Mouse (Mus musculus): ENCODE results near the gene Skiv2l. TPM values are rescaled to one million over a fixed set of nuclear protein-coding genes. Genes with fewer than 3 reads are reported as not detected.

The Skiv2l gene
- polyA plus RNA-seq, 1 experiment = 38.4 TPM

DNA sequence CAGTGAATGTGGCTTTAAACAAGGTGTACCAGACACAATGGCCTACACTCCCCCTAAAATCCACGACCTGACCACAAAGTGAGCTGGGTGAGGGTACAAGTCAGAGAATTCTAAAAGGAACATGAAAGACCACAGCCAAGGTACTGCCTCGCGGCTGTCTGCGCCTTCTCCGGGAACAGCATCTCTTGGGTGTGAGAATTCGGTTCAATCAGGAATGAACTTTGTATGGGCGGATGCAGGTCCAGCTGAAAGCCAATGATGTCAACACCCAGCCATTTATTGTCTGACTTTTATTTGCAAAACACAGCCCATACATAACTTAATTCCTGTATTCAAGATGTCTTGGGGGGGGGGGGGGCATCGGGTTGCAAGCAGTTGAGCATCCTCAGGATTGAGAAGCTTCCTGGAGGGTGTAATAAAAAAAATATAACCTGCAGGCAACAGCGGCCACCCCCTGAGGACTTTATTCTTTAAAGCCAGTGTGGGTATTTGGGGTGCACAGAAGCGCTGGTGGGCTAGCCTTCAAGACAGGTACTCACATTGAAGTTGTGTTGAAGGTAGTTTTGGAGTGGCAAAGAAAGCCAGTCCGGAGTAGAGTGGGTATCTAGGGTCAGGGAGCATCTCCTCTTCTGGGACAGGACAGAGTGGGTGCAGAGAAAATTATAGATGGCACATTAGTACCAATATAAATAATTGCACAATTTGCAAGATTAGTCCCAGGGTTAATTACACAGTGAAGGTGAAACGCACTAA, 43.2 kb upstream of the Skiv2l start:
- peak overlapping the region; percentile 48 for H3ac ChIP-seq (ENCODE audit: control insufficient read depth, insufficient read length)
- peak overlapping the region; percentile 29 for H3K4me3 ChIP-seq
- no peaks in the 10 kb centered on the region for H3K36me3 ChIP-seq (ENCODE audit: control insufficient read depth, insufficient read depth)
- TF ChIP-seq E2F4 (IDR thresholded peaks at IDR 0.05; ENCODE audit: insufficient read depth) (no peak), CEBPB (IDR thresholded peaks at IDR 0.05; ENCODE audit: insufficient read depth, poor library complexity, severe bottlenecking) (no peak), SRF (IDR thresholded peaks at IDR 0.05; ENCODE audit: control insufficient read depth, insufficient read length, low read depth) (no peak), TCF3 (IDR thresholded peaks at IDR 0.05; ENCODE audit: insufficient read length, low read depth) (no peak), MYOG (IDR thresholded peaks at IDR 0.05; ENCODE audit: control insufficient read depth in 1 of 3, insufficient read depth in 1 of 3, insufficient read length in 2 of 3, low read depth in 2 of 3) (no peak), MYOD1 (IDR thresholded peaks at IDR 0.05; ENCODE audit: control insufficient read depth in 1 of 3, insufficient read length in 2 of 3, low read depth in 2 of 3) (no peak)
- no peaks in the 10 kb centered on the region for H3K79me2 ChIP-seq (ENCODE audit: control insufficient read depth, insufficient read depth)
- H3K4me2 ChIP-seq (ENCODE audit: low read depth) = peak overlapping the region; percentile 66
- no peaks in the 10 kb centered on the region for H3K27me3 ChIP-seq (ENCODE audit: control insufficient read depth, insufficient read depth, insufficient read length)

DNA sequence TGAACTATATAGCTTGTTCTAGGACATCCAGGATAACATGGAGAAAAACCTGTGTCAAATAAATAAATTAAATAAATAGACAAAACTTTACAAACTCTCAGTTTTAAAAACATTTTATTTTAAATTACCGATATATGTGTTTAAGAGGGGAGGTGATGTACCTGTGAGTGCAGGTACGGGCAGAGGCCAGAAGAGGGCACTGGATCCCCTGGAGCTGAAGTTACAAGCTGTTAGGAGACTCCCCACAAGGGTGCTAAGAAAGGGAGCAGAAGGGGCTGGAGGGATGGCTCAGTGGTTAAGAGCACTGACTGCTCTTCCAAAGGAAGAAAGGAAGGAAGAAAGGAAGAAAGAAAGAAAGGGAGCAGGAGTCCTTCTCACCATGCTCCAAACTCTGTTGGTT, 41.4 kb upstream of the Skiv2l start:
- H3K36me3 ChIP-seq (ENCODE audit: control insufficient read depth, insufficient read depth) = no peaks in the 10 kb centered on the region
- H3ac ChIP-seq (ENCODE audit: control insufficient read depth, insufficient read length) = no peak overlapping the region
- H3K4me3 ChIP-seq = no peak overlapping the region
- H3K27me3 ChIP-seq (ENCODE audit: control insufficient read depth, insufficient read depth, insufficient read length) = no peaks in the 10 kb centered on the region
- no peak overlapping the region for H3K4me2 ChIP-seq (ENCODE audit: low read depth)
- TF ChIP-seq REST (IDR thresholded peaks at IDR 0.05; ENCODE audit: insufficient read depth, insufficient read length) = no peak
- no peaks in the 10 kb centered on the region for H3K79me2 ChIP-seq (ENCODE audit: control insufficient read depth, insufficient read depth)

DNA sequence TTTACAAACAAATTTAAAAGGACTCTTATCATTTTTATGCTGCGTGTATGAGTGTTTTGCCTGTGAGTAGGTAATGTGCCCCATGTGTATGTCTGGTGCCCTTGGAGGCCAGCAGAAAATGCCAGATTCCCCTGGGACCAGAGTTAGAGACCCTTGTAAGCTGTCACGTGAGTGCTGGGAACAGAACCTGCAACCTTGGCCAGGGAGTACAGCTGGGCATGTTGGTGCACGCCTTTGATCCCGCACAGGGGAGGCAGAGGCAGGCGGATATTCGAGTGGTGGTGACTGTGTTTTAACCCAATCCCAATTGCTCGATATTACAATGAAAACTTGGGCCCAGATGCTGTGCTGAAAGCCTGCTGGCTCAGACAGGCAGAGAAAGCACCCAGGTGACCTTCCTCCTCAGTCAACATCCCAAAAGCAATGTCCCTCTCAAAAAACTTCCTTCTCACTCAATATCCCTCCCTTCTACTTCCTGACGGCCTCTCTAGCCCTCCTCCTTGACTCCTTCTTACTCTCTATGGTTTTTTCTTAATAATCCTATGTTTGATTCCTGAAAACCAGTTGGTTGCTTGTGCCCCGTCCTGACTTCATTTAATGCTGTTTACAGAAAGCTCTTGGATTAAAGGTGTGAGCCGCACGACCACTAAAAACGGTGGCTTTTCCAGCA, 40.2 kb upstream of the Skiv2l start:
- H3K4me2 ChIP-seq (ENCODE audit: low read depth) = no peak overlapping the region
- TF ChIP-seq TCF3 (IDR thresholded peaks at IDR 0.05; ENCODE audit: insufficient read length, low read depth) = no peak
- TF ChIP-seq MYOG (IDR thresholded peaks at IDR 0.05; ENCODE audit: control insufficient read depth in 1 of 3, insufficient read depth in 1 of 3, insufficient read length in 2 of 3, low read depth in 2 of 3) = no peak
- TF ChIP-seq POLR2AphosphoS2 (IDR thresholded peaks at IDR 0.05; ENCODE audit: insufficient read length, low read depth) = no peak
- no peak for TF ChIP-seq MYOD1 (IDR thresholded peaks at IDR 0.05; ENCODE audit: control insufficient read depth in 1 of 3, insufficient read length in 2 of 3, low read depth in 2 of 3)
- no peak for TF ChIP-seq CEBPB (IDR thresholded peaks at IDR 0.05; ENCODE audit: insufficient read depth, poor library complexity, severe bottlenecking)
- TF ChIP-seq MAX (IDR thresholded peaks at IDR 0.05; ENCODE audit: low read depth) = no peak
- no peaks in the 10 kb centered on the region for H3K27me3 ChIP-seq (ENCODE audit: control insufficient read depth, insufficient read depth, insufficient read length)
- H3K36me3 ChIP-seq (ENCODE audit: control insufficient read depth, insufficient read depth) = no peaks in the 10 kb centered on the region
- no peak overlapping the region for H3K4me3 ChIP-seq
- no peak overlapping the region for H3ac ChIP-seq (ENCODE audit: control insufficient read depth, insufficient read length)
- no peaks in the 10 kb centered on the region for H3K79me2 ChIP-seq (ENCODE audit: control insufficient read depth, insufficient read depth)

DNA sequence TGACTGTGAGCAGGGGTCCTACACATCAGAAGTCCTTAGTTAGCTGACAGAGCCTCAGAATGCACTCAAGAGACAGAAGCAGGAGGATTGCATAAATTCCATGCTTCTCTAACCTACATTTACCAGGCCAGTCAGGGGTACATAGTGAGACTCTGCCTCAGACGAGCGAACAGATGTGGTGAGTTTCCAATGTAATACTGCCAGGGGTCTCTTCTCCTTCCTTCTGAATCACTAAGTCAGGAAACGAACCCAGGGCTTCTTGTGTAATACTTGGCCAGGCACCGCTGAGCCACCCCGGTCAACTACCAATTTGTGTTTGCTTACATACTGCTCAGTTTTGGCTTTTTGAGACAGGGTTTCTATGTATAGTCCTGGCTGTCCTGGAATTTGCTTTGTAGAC, 37.9 kb upstream of the Skiv2l start:
- Histone ChIP-seq H3K4me2 (ENCODE audit: low read depth) (no peak overlapping the region), H3K27me3 (ENCODE audit: control insufficient read depth, insufficient read depth, insufficient read length) (no peaks in the 10 kb centered on the region), H3K79me2 (ENCODE audit: control insufficient read depth, insufficient read depth) (no peaks in the 10 kb centered on the region), H3K36me3 (ENCODE audit: control insufficient read depth, insufficient read depth) (no peaks in the 10 kb centered on the region), H3ac (ENCODE audit: control insufficient read depth, insufficient read length) (no peak overlapping the region), H3K4me3 (no peak overlapping the region)
- TF ChIP-seq USF1 (IDR thresholded peaks at IDR 0.05; ENCODE audit: low read depth) (no peak), CEBPB (IDR thresholded peaks at IDR 0.05; ENCODE audit: insufficient read depth, poor library complexity, severe bottlenecking) (no peak), POLR2A (IDR thresholded peaks at IDR 0.05; ENCODE audit: insufficient read length, low read depth) (no peak), SRF (IDR thresholded peaks at IDR 0.05; ENCODE audit: control insufficient read depth, insufficient read length, low read depth) (no peak), MAX (IDR thresholded peaks at IDR 0.05; ENCODE audit: low read depth) (no peak), TCF12 (IDR thresholded peaks at IDR 0.05; ENCODE audit: insufficient read depth, poor library complexity, severe bottlenecking) (no peak), TCF3 (IDR thresholded peaks at IDR 0.05; ENCODE audit: insufficient read length, low read depth) (no peak), E2F4 (IDR thresholded peaks at IDR 0.05; ENCODE audit: insufficient read depth) (no peak), MYOG (IDR thresholded peaks at IDR 0.05; ENCODE audit: control insufficient read depth in 1 of 3, insufficient read depth in 1 of 3, insufficient read length in 2 of 3, low read depth in 2 of 3) (no peak), REST (IDR thresholded peaks at IDR 0.05; ENCODE audit: insufficient read depth, insufficient read length) (no peak), POLR2AphosphoS2 (IDR thresholded peaks at IDR 0.05; ENCODE audit: insufficient read length, low read depth) (no peak), MYOD1 (IDR thresholded peaks at IDR 0.05; ENCODE audit: control insufficient read depth in 1 of 3, insufficient read length in 2 of 3, low read depth in 2 of 3) (no peak)

DNA sequence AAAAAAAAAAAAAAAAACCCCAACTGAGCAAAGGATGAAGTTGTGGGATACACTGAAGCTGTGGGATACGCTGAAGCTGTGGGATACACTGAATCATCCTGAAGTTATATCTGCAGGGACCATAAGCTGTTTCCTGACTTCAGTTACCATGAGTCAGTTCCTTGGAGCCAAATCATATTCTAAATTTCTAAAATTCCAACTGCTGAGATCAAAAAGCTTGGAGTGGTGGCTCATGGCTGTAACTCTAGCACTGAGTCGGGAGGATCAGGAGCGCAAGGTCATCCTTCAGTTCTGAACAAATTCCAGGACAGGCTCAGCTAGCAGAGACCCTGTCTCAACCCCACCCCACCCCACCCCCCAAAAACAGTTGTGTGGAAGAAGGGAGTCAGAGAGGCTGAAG, 35.6 kb upstream of the Skiv2l start:
- H3K4me3 ChIP-seq = no peak overlapping the region
- H3K79me2 ChIP-seq (ENCODE audit: control insufficient read depth, insufficient read depth) = no peaks in the 10 kb centered on the region
- H3ac ChIP-seq (ENCODE audit: control insufficient read depth, insufficient read length) = no peak overlapping the region
- TF ChIP-seq MAX (IDR thresholded peaks at IDR 0.05; ENCODE audit: low read depth) (no peak), TCF12 (IDR thresholded peaks at IDR 0.05; ENCODE audit: insufficient read depth, poor library complexity, severe bottlenecking) (no peak), POLR2AphosphoS2 (IDR thresholded peaks at IDR 0.05; ENCODE audit: insufficient read length, low read depth) (no peak), REST (IDR thresholded peaks at IDR 0.05; ENCODE audit: insufficient read depth, insufficient read length) (no peak)
- no peaks in the 10 kb centered on the region for H3K27me3 ChIP-seq (ENCODE audit: control insufficient read depth, insufficient read depth, insufficient read length)
- no peaks in the 10 kb centered on the region for H3K36me3 ChIP-seq (ENCODE audit: control insufficient read depth, insufficient read depth)
- H3K4me2 ChIP-seq (ENCODE audit: low read depth) = no peak overlapping the region
